ENCODE assay signal across 8 mouse cellular contexts in the genomic region with DNA sequence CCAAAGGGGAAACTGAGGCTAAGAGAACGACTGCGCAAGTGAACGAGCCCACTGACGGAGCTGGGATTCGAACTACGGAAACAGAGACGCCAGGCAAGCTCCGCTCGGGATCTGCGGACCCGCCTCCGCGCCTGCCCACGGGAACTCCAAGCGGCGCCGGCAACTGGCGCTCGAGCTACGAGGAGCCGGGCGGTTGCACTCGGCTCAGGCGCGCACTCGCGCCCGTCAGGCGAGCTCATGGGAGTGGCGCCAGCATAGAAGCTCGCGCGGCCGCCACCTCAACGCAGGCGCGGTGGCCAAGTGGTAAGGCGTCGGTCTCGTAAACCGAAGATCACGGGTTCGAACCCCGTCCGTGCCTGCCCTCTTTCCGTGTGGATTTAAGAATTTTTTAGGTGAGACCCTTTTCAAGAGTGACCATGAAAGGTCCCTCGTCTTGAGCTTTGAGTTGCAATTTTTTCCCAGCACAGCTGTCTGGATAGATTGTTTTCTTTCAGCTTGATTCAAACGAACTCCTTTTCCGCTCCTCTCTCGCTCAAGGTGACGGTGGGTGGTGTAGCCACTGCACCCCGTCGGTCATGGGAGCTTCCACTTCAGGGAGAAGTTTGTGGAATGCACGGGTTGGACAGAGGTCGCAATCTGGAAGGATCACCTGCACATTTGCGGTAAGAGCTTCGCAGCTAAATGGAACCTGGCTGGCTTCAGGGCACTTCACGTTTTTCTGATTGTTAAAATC.
DNase-seq lines count a peak whose midpoint lies in the region; ATAC-seq lines count a peak whose summit lies in the region.

No protein-coding gene starts in this region.

- peak overlapping the region; percentile 62 for H3K9ac ChIP-seq in forebrain, embryonic 13.5 days
- H3K9ac ChIP-seq in liver, embryonic 15.5 days = peak overlapping the region; percentile 64
- peak overlapping the region; percentile 60 for H3K9ac ChIP-seq in neural tube, embryonic 11.5 days (ENCODE audit: low read length)
- peak overlapping the region; percentile 78 for H3K9ac ChIP-seq in stomach, embryonic 16.5 days (ENCODE audit: low read length)

- H3K27me3 ChIP-seq in forebrain, embryonic 13.5 days = peaks cover 2% of the 10 kb centered on the region; the same call in 1 of the 2 replicates
- H3K27me3 ChIP-seq in liver, embryonic 15.5 days = no peaks in the 10 kb centered on the region; the same call in 1 of the 2 replicates
- H3K27me3 ChIP-seq in neural tube, embryonic 11.5 days (ENCODE audit: control insufficient read depth, insufficient read depth, low read length) = no peaks in the 10 kb centered on the region
- no peaks in the 10 kb centered on the region for H3K27me3 ChIP-seq in stomach, embryonic 16.5 days (ENCODE audit: control insufficient read depth, insufficient read depth, low read length)

- intact Hi-C loops in heart, postnatal 10 days (cut with DNase I) = loop anchor here (5.0 kb wide), 1 partner anchor 230 kb away; a partner anchor contains a TSS

- H3K4me2 ChIP-seq in forebrain, embryonic 13.5 days = peak overlapping the region; percentile 72
- H3K4me2 ChIP-seq in liver, embryonic 15.5 days = peak overlapping the region; percentile 72
- H3K4me2 ChIP-seq in neural tube, embryonic 11.5 days (ENCODE audit: low read depth) = peak overlapping the region; percentile 64
- peak overlapping the region; percentile 79 for H3K4me2 ChIP-seq in stomach, embryonic 16.5 days (ENCODE audit: low read depth, low read length)

- H3K9me3 ChIP-seq in forebrain, embryonic 13.5 days (replicated peaks) = no peaks in the 10 kb centered on the region
- H3K9me3 ChIP-seq in liver, embryonic 15.5 days (replicated peaks) = no peaks in the 10 kb centered on the region
- no peaks in the 10 kb centered on the region for H3K9me3 ChIP-seq in neural tube, embryonic 11.5 days (ENCODE audit: control insufficient read depth, low read length)
- no peaks in the 10 kb centered on the region for H3K9me3 ChIP-seq in stomach, embryonic 16.5 days (replicated peaks; ENCODE audit: control insufficient read depth, low read length)

- peaks cover 6% of the 10 kb centered on the region for H3K4me1 ChIP-seq in forebrain, embryonic 13.5 days
- peaks cover 21% of the 10 kb centered on the region for H3K4me1 ChIP-seq in liver, embryonic 15.5 days (replicated peaks)
- H3K4me1 ChIP-seq in neural tube, embryonic 11.5 days (ENCODE audit: control insufficient read depth, insufficient read depth, low read length) = no peaks in the 10 kb centered on the region
- H3K4me1 ChIP-seq in stomach, embryonic 16.5 days (ENCODE audit: control insufficient read depth, insufficient read depth, low read length) = 0 out of 2 replicates have a peak, but pooled peaks cover 3% of the 10 kb centered on the region

- peak; percentile 85 for ATAC-seq in cerebellum, adult (ENCODE audit: insufficient number of reproducible peaks, low FRiP score, low TSS enrichment)
- peak; percentile 96 for ATAC-seq in forebrain, embryonic 13.5 days
- ATAC-seq in liver, embryonic 15.5 days (ENCODE audit: insufficient read depth) = peak; percentile 94
- peak; percentile 94 for ATAC-seq in neural tube, embryonic 11.5 days (ENCODE audit: insufficient read depth, low FRiP score, low TSS enrichment)
- ATAC-seq in stomach, embryonic 16.5 days (ENCODE audit: insufficient read depth, low FRiP score) = peak; percentile 96

- peak overlapping the region; percentile 40; the same call in 1 of the 2 replicates for H3K27ac ChIP-seq in forebrain, embryonic 13.5 days
- H3K27ac ChIP-seq in liver, embryonic 15.5 days (replicated peaks) = peak overlapping the region; percentile 46
- peak overlapping the region; percentile 6; the same call in 1 of the 2 replicates for H3K27ac ChIP-seq in neural tube, embryonic 11.5 days (ENCODE audit: low read depth, low read length)
- peak overlapping the region; percentile 75 for H3K27ac ChIP-seq in stomach, embryonic 16.5 days (ENCODE audit: low read length)

- peak overlapping the region; percentile 62 for H3K4me3 ChIP-seq in forebrain, embryonic 13.5 days
- H3K4me3 ChIP-seq in liver, embryonic 15.5 days (replicated peaks) = peak overlapping the region; percentile 68
- peak overlapping the region; percentile 55 for H3K4me3 ChIP-seq in neural tube, embryonic 11.5 days (ENCODE audit: low read depth, low read length)
- peak overlapping the region; percentile 74 for H3K4me3 ChIP-seq in stomach, embryonic 16.5 days (replicated peaks; ENCODE audit: low read length)

- WGBS in forebrain, embryonic 13.5 days = under 1% methylated on average over 58 of the region's 58 CpGs
- under 1% methylated on average over 58 of the region's 58 CpGs for WGBS in liver, embryonic 15.5 days (ENCODE audit: insufficient replicate concordance)
- under 1% methylated on average over 58 of the region's 58 CpGs for WGBS in neural tube, embryonic 11.5 days
- under 1% methylated on average over 58 of the region's 58 CpGs for WGBS in stomach, embryonic 16.5 days

- H3K36me3 ChIP-seq in forebrain, embryonic 13.5 days (ENCODE audit: poor library complexity, severe bottlenecking) = no peaks in the 10 kb centered on the region
- H3K36me3 ChIP-seq in liver, embryonic 15.5 days (replicated peaks) = no peaks in the 10 kb centered on the region
- H3K36me3 ChIP-seq in neural tube, embryonic 11.5 days (ENCODE audit: control insufficient read depth, insufficient read depth, low read length) = no peaks in the 10 kb centered on the region
- no peaks in the 10 kb centered on the region for H3K36me3 ChIP-seq in stomach, embryonic 16.5 days (ENCODE audit: control insufficient read depth, insufficient read depth, low read length)

- DNase-seq in ES-CJ7 (ENCODE audit: low read depth, low spot score) = peak; percentile 94
- peak; percentile 97 to 98 for DNase-seq in heart, postnatal 10 days
- peak; percentile 97 for DNase-seq in kidney, postnatal 4 days
- DNase-seq in neural tube, embryonic 11.5 days (ENCODE audit: low spot score) = peak; percentile 99

Comparison
In these comparisons a context has a peak if more than half of its experiments do, and no peak if none do; other contexts are left out.
1. Peak in every context shown above with its lines: DNase-seq, ATAC-seq, H3K4me3 ChIP-seq and H3K27ac ChIP-seq.
2. H3K27ac ChIP-seq: peak in every context shown above with its lines; median percentile 75 in stomach, embryonic 16.5 days; 46 in liver, embryonic 15.5 days; 40 in forebrain, embryonic 13.5 days; 6 in neural tube, embryonic 11.5 days.